Mouse (Mus musculus) right cerebral cortex, postnatal 14 days (tissue): ENCODE results near the gene Sun2.

Experiments used
- DNase-seq: peaks from one replicate; pipeline ENCODE4 v3.0.0; 2022

The Sun2 gene

GRCm38 (mm10) chr15:79755176-79755575 lies 12.8 kb upstream of the Sun2 start:
- DNase-seq, result no peak

- DNase-seq, result no peak
Observed at GRCm38 (mm10) chr15:79753873-79754272, 11.5 kb upstream of the Sun2 start.

GRCm38 (mm10) chr15:79753420-79753752 lies 11.1 kb upstream of the Sun2 start:
- peak; percentile 8 for DNase-seq

DNA sequence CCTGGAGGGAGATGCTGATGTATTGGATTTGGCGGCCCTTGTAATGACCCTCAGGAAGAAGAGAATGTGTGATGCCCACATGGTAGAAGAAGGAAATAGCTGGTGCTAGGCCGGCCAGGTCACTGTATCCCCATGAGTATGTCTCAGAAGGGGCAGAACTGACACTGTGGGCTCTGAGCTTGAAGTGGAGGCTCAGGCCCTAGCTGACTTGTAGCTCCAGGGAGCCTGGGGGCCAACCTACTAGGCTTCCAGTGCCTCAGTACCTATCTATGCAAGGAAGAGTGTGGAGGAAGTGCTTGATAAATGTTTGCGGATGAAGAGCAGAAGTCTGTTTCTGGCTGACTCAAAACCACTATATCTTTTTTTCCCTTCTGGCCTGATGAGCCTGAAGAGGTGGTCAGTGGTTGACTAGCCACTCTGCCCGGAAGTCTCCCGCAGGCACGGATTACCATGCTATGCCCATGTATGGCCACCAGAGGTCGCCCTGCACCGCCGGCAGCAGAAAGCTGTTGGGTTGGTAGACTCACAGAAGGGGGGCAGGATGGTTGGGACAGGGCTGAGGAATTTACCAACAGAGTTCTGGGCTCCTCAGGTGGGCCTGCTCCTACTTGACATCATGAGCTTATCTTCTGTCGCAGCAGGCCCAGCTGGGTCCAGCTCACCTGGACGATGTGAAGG lies 10.5 kb upstream of the Sun2 start:
- peak; percentile 73 for DNase-seq

DNA sequence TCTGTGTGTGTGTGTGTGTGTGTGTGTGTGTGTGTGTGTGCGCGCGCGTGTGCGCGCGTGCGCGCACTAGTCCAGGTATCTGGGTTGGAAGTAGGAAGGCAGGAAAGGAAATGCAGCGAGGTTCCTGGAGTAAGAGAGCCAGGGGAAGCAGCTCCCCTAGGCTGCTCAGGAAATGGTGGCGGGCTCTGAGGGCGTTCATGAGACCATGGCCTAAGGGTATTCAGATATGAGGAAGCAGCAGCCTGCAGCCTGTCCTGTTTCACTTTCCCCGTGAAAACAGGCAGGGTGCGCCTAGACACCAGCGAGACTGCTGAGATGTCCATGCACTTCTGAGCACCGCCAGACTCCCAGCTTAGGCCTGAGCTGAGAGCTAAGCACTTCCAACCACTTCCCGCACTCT lies 9.4 kb upstream of the Sun2 start:
- DNase-seq, result no peak

DNA sequence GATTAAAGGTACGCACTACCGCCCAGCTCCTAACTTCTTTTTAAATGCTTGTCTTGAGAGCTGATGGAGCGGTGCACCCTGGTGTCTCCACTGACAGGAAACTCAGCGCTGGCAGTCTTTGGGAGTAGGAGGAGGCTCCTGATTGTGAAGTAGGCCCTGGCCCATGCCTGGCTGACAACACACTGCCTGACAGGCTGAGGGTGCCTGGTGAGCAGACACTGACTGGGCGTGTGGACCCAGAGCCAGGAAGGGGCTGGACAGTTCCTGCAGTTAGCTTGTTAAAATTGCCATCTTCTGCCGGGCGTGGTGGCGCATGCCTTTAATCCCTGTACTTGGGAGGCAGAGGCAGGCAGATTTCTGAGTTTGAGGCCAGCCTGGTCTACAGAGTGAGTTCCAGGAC lies 7.9 kb upstream of the Sun2 start:
- no peak for DNase-seq

DNA sequence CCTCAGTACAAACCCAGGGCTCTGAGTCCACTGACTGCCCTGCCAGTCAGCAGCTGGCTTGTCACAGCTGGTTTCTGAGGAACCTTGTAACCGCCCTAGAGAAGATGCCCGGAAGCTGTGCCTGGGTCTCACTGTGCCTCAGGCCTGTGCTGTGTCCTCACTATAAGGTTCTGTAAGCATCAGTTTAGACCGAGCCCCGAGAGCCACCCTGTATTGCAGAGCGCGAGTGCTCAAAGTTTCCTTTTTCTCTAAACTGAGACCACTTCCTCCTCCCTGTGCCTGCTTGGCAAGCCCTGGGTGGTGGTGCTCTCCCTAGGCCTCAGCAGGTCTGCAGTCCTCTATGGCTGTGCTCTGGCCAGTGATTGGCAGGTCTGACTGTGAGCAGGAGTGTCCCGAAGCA lies 6.8 kb upstream of the Sun2 start:
- DNase-seq, result no peak

DNA sequence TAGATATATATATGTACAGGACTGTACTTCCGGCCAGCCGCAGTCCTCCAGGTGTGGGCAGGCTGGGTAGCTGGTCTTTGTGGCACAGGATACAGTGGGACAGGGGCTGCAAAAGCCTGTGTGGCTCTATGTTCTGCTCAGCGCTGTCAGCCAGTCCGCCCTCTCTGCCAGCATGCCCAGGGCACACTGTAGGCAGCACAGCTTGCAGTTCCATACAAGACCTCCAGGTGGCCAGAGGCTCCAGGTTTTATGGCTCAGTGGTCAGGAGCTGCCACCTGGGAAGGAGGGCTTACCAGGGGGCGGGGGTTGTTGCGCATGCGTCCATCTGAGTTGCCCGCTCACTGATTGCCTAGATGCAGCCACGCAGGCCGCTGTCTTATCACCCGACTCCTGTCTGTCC lies 5.7 kb upstream of the Sun2 start:
- DNase-seq, result no peak

- DNase-seq, result no peak
Observed at GRCm38 (mm10) chr15:79745883-79746282, 3.5 kb upstream of the Sun2 start.

- DNase-seq, result no peak
Observed at GRCm38 (mm10) chr15:79745312-79745711, 3.0 kb upstream of the Sun2 start.

GRCm38 (mm10) chr15:79744742-79745141 lies 2.4 kb upstream of the Sun2 start:
- no peak for DNase-seq

- DNase-seq, result no peak
Observed at GRCm38 (mm10) chr15:79744001-79744400, 1.7 kb upstream of the Sun2 start.

- DNase-seq, result no peak
Observed at GRCm38 (mm10) chr15:79742706-79743023, 329 bp upstream of the Sun2 start.

GRCm38 (mm10) chr15:79741173-79741858 lies 1.0 kb downstream of the Sun2 start:
- DNase-seq, result no peak

DNA sequence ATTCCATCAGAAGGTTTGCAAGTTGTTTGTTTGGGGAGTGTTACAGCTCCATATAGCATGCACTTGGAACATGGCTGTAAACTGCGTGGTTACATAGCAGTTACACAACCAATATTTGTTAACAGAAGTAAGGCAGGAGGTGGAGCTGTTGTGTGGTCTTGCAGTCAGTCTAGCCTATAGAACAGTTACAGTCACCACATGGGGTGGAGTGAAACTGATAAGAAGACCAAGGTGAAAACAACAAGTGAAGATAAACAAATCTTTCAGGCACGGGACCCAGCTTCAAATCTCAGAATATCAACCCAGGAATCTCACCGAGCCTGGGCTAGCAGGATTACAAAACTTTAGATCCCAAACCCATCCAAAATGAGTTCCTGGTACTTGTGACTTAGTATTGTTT lies 1.6 kb downstream of the Sun2 start:
- DNase-seq, result no peak

DNA sequence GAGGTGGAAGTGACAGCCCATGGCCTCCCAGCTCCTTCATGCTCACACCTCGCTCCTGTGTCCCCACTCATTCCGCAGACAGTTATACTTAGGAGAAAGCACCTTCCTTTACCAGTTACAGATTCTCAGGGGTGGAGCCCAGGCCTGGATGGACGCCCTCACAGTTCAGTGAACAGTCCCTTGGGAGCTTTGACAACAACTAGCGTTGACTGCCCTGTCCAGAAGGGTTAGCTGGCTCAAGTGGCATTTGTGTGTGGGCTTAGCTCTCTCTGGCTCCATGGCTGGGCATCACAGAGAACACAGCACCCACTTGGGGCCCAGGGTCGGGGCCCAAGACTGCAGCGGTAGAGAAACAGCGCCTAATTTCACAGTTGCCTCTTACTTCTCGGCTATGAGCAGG lies 8.0 kb downstream of the Sun2 start:
- no peak for DNase-seq

GRCm38 (mm10) chr15:79733640-79734039 lies 8.7 kb downstream of the Sun2 start:
- DNase-seq, result no peak

DNA sequence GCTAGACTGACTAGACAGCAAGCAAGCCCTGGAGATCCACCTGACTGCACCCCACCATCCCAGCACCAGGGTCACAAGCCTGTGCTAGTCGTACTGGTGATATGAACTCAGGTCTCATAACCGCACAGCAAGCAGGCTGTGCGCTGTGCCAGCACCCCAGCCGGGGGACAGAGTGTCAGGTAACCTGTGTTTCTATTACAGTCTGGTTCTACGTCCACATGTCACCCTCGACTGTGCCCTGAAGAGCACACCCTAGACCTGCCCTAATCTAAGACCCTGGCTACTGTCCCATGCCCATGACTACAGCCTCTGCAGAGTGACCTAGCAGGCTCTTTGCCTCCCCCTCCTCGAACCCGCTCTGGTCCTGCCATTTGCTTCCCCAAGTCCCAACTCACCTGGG lies 9.1 kb downstream of the Sun2 start:
- DNase-seq, result no peak

DNA sequence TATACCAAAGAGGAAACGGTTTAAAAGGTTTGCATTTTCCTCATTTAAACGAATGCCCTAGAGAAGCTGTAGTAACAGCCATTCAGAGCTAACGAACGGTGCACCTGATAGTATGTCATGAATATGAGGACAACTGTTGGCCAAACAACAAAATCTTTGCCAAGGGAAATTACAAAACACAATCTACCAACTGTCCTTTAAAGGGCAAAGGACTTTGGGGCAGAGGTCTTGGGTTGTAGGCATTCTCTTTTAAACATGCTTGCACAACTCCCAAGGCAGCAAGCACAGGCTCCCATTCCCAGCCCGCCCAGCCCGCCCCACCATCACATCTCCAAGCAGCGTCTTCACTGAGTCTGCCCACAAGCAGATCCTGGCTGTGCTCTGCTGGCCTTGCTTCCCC lies 10.8 kb downstream of the Sun2 start:
- no peak for DNase-seq

- DNase-seq, result no peak
Observed at GRCm38 (mm10) chr15:79728731-79729388, 13.5 kb downstream of the Sun2 start.

GRCm38 (mm10) chr15:79728311-79728710 lies 14.0 kb downstream of the Sun2 start:
- no peak for DNase-seq

DNA sequence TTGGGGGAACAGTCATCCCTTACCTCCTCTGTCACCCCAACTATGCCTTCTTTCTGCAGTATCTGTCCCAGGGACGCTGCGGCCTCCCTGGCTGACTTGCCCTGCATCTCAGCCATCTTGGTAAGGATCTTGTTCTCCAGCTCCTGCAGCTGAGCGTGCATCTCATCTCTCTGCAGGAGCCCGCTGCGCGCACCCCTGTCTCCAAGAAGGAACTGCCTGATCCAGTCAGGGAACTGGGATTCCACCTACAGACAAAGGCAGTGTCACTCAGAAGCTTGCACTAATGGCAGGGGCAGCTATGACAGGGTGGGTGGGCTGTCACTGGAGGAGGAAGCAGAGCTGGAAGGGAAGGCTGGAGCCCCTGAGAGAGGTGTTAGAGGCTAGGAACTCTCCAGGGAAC lies 14.5 kb downstream of the Sun2 start:
- DNase-seq, result no peak

DNA sequence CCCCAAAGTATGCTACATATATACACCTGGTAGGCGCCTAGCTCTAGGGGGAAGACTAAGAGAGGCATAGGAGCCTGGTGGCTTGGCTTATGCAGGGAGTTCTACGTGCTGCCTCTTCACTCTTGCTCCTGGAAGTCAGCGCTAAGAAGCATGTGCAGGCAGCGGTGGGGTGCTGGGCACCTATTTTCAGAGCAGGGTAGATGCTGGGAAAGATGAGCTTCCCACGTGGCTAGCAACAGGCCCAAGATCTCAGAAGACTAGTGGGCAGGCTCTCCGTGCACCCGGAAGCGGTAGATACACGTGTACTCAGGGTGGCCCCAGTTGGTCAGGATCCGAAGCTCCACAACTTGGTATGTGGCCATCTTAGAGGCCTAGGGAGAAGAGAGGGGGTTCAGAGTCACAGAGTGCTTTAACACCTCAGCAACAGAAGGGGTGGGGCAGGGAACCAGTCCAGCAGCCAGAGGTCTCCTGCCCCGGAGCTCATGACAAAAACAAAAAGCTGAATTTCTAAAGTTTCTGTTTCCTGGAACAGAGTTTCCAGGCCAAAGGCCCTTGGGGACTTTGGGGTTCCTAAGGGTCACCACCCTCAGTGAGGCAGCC lies 17.0 kb downstream of the Sun2 start:
- peak; percentile 48 for DNase-seq

- peak; percentile 44 for DNase-seq
Observed at GRCm38 (mm10) chr15:79723439-79723838, 18.9 kb downstream of the Sun2 start.
